Mouse (Mus musculus): ENCODE results near the gene Mok. TPM values are rescaled to one million over a fixed set of nuclear protein-coding genes. Genes with fewer than 3 reads are reported as not detected.

Mok gene
- 5.7 and 6.1 TPM in 2 replicates for polyA plus RNA-seq (2015; fragmentation: Nextera tagmentation; extraction: Ambion mirVana)

DNA sequence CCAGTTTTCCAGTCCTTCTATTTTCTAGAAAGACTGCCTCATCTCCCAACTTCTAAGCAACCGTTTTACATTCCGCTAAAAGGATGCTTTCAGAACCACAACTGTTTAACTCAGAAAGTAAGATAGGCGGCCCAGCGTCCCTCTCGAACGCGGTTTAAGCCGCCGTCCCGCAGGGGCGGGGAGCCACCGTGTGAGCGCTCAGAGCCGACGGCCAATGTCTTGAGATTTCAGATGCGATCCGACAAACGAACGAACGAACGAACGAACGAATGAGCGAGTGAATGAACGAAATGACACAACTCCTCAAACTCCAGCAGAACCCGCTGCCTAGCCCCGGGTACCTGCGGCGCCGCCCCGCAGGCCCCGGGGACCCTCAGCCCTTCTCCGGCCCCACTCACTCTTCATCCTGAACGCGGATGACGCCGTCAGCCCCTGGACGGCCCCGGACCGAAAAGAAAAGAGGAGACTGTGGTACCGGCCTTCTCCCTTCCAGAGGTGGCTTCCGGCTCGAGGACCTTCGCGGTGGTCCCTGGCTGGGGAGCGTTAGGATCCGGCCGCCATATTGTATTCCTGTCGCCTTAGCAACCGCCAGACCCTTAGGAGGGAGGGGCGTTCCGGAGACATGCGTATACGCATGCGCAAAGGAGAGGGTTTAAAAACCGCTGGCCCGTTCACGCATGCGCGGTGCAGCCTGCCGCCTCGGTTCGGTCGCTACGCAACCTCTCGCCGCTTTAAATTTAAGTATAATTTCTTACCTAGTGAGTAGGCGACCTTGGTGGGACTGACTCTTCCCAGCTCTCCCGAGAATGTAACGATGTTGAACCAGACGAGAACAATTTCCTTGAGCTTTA, at the start of gene Mok:
TSS of gene Mok (minus strand) at position 592 of the 851 bp plus-strand sequence.
- Histone ChIP-seq H3K9me3 (no peaks in the 10 kb centered on the region), H3K4me2 (replicated peaks) (peak within 1 kb of the TSS; percentile 74), H3K27ac (no peak within 1 kb of the TSS), H3K36me3 (no peaks in the 10 kb centered on the region), H3K9ac (peak within 1 kb of the TSS; percentile 62), H3K4me1 (peaks cover 33% of the 10 kb centered on the region), H3K4me3 (peak within 1 kb of the TSS; percentile 71), H3K27me3 (peaks cover 11% of the 10 kb centered on the region)
- peak; percentile 89 for ATAC-seq (ENCODE audit: low FRiP score, low read depth)
- under 1% methylated on average over 71 of the region's 71 CpGs for WGBS

DNA sequence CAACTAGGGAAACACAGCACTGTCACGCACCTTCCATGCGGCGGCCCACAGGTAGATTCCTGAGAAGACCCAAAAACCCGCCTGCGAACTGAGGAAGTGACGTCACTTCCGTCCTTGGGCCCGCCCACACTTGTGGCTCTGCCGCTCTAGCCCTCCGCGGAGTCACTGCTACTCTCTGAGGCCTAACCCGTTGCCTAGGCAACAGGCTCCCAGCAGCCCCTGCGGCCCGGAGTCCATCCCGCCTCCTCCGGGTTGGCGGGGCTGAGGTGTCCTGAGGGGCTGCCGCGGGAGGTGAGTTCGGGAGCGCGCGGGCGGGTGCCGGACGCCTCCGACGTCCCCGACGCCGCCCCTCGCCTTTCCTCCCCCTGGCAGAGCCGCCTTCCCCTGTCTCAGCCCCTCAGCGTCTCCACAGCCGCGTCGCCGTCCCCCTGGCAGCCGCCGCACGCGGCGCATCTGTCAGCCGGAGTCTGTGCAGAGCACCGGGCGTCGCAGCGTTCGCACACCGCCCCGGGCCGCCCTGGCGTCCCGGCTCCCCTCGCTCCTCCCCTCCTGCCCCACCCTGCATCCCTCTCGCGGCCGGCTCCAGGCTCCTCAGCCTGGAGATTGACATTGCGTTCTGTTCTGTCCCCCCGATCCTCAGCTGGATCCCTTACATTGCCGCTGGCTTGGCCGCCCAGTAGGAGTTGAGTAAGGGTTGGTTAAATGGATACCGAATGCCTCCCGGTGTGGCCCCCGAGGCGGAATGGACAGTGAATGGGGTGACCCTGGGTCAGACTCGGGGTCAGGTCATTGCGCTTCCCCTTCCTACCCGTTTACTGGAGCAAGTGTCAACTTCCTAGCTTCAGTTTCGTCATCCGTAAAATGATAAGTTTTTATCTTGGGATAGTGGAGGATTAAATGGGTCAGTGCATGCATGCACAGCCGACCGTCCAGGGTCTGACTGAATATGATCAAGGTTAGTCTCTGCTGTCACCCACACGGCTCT, 48.6 kb upstream of the Mok start, which contains the start of the genes Cinp and Tecpr2:
TSS of gene Cinp (minus strand) at position 110 of the 985 bp plus-strand sequence.
TSS of gene Tecpr2 (plus strand) at position 229 of the 985 bp plus-strand sequence.
- peak within 1 kb of the TSS; percentile 79 for H3K27ac ChIP-seq
- peak; percentile 99 for ATAC-seq (ENCODE audit: low FRiP score, low read depth)
- H3K4me1 ChIP-seq, result peaks cover 18% of the 10 kb centered on the region
- H3K4me2 ChIP-seq (replicated peaks), result peak within 1 kb of the TSS; percentile 95
- under 1% methylated on average over 55 of the region's 74 CpGs for WGBS
- H3K27me3 ChIP-seq, result no peaks in the 10 kb centered on the region
- peak within 1 kb of the TSS; percentile 82 for H3K4me3 ChIP-seq
- no peaks in the 10 kb centered on the region for H3K36me3 ChIP-seq
- no peaks in the 10 kb centered on the region for H3K9me3 ChIP-seq
- H3K9ac ChIP-seq, result peak within 1 kb of the TSS; percentile 84

DNA sequence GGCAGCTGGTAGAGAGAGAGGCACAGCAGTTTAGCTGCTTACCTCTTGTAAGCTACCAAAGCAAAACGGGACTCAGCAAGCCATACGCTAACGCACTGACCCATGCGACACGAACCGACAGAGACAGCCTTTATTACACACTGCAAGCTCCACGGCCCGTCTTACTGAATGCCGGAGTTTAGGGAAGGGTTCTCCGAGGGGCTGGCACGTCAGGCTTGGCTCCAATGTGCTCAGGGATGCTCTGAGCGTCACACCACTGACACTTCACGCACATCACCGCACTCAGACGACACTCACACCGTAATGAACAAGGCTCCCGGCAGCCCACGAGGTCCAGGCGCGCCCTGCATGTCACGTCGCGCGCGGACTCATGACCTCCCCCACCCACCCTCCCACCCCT, 47.9 kb upstream of the Mok start:
- under 1% methylated on average over 24 of the region's 25 CpGs for WGBS
- Histone ChIP-seq H3K27me3 (no peaks in the 10 kb centered on the region), H3K4me1 (peaks cover 18% of the 10 kb centered on the region), H3K36me3 (peaks cover 3% of the 10 kb centered on the region), H3K9me3 (no peaks in the 10 kb centered on the region), H3K4me2 (replicated peaks) (peak overlapping the region; percentile 95), H3K9ac (peak overlapping the region; percentile 84), H3K27ac (peak overlapping the region; percentile 22; the same call in 1 of the 2 replicates), H3K4me3 (peak overlapping the region; percentile 82)
- ATAC-seq (ENCODE audit: low FRiP score, low read depth), result peak; percentile 8; the same call in 1 of the 2 replicates

DNA sequence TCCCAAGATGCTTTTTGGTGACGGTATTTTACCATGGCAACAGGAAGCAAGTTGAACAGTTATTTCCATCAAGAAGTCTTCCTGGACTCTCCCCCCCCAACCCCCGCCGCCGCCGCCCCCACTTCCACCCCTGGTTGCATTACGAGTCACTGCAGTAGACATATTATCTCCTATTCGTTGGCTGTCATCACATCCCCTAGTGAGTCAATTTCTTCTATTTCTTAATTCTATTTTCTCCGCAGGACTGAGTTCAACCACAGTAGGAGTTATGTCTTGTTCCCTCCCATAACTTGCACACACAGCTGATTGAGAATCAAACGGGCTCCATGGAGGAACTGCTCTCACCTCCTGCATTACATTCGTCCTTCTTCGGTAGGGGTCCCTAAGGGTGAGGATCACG, 47.4 kb upstream of the Mok start:
- WGBS, result 42% methylated on average over 12 of the region's 12 CpGs
- H3K9ac ChIP-seq, result peak overlapping the region; percentile 84
- H3K36me3 ChIP-seq, result peaks cover 8% of the 10 kb centered on the region
- peaks cover 18% of the 10 kb centered on the region for H3K4me1 ChIP-seq
- H3K4me3 ChIP-seq, result peak overlapping the region; percentile 82
- H3K4me2 ChIP-seq (replicated peaks), result peak overlapping the region; percentile 95
- H3K9me3 ChIP-seq, result no peaks in the 10 kb centered on the region
- peak overlapping the region; percentile 22; the same call in 1 of the 2 replicates for H3K27ac ChIP-seq
- H3K27me3 ChIP-seq, result no peaks in the 10 kb centered on the region
- ATAC-seq (ENCODE audit: low FRiP score, low read depth), result no peak

DNA sequence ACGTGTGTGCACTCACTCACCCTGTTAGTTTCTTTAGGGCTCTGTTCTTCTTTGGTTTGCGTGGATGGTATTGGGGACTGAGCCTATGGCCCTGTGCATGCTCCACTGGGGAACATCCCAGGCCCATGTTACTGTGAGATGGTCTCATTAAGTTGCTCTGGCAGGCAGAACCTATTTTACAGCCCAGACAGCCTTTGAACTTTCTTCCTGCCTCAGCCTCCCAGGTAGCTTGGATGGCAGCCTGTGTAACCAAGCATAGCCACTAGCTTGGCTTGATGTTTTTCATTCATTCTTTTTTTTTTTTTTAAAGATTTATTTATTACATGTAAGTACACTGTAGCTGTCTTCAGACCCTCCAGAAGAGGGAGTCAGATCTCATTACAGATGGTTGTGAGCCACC, 44.5 kb upstream of the Mok start:
- H3K27ac ChIP-seq, result no peak overlapping the region
- no peak overlapping the region for H3K4me2 ChIP-seq (replicated peaks)
- peaks cover 29% of the 10 kb centered on the region for H3K36me3 ChIP-seq
- H3K9ac ChIP-seq, result no peak overlapping the region
- H3K27me3 ChIP-seq, result no peaks in the 10 kb centered on the region
- no peak for ATAC-seq (ENCODE audit: low FRiP score, low read depth)
- H3K9me3 ChIP-seq, result no peaks in the 10 kb centered on the region
- no peak overlapping the region for H3K4me3 ChIP-seq
- H3K4me1 ChIP-seq, result peaks cover 16% of the 10 kb centered on the region
- WGBS, result 87% methylated on average over 2 of the region's 2 CpGs

DNA sequence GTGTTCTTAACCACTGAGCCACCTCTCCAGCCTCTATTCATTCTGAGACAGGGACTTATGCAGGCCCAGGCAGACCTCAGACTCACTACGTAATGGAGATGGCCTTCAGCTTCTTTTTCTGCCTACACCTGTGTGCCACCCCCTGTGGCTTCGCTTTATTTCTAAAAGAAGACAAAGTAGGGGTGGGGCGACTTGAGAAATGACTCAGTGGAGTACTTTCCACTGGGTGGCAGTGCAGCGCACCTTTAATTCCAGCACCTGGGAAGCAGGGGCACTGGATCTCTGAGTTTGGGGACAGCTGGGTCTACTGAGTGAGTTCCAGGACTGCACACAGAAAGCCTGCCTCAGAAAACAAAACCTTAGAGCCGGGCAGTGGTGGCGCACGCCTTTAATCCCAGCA, 41.6 kb upstream of the Mok start:
- Histone ChIP-seq H3K9ac (no peak overlapping the region), H3K4me3 (no peak overlapping the region), H3K4me1 (no peaks in the 10 kb centered on the region), H3K36me3 (peaks cover 55% of the 10 kb centered on the region), H3K4me2 (replicated peaks) (no peak overlapping the region), H3K9me3 (no peaks in the 10 kb centered on the region), H3K27ac (no peak overlapping the region), H3K27me3 (no peaks in the 10 kb centered on the region)
- WGBS, result 88% methylated on average over 7 of the region's 7 CpGs
- no peak for ATAC-seq (ENCODE audit: low FRiP score, low read depth)

DNA sequence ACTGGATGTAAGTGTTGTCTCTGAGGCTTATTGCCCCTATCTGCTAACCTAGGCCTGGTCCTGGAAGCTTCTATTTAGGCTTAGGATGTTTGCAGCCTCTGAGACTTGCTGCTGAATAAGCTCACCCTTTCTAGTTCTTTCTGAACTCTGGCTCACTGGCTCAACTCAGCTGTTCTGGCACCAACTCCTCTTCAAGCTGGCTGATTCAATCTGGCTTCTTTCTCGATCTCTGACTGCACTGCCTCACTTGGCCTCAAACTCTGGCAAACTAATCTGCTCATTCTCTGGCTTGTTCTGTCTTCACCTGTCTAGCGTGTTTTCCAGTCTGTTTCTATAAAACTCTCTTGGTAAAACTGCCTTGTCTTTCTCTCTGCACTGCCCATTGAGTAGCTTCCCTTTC, 34.6 kb upstream of the Mok start:
- H3K9ac ChIP-seq, result no peak overlapping the region
- H3K27ac ChIP-seq, result no peak overlapping the region
- H3K36me3 ChIP-seq, result peaks cover 93% of the 10 kb centered on the region
- whole genome bisulfite sequencing, result 80% methylated on average over 2 of the region's 2 CpGs
- H3K9me3 ChIP-seq, result no peaks in the 10 kb centered on the region
- H3K27me3 ChIP-seq, result no peaks in the 10 kb centered on the region
- no peak overlapping the region for H3K4me3 ChIP-seq
- no peak for ATAC-seq (ENCODE audit: low FRiP score, low read depth)
- no peak overlapping the region for H3K4me2 ChIP-seq (replicated peaks)
- no peaks in the 10 kb centered on the region for H3K4me1 ChIP-seq

DNA sequence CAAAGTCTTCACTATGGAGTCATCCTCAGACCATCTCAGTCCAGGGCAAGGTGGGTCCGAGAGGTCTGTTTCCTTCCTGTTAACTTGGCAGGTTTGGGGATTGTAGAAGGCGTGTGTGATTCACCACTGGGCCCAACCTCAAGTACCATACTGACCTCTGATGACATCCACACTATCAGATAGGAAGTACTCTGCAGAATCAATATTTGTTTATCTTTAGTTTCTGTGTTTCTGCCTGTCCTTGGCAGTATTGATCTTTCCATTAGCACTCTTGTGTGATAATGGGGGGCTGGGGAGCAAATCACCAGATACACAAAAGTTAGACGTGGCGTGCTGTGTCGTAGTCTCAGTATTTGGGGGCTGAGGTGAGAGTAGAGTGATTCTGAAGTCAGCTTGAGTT, 30.5 kb upstream of the Mok start:
- H3K27ac ChIP-seq, result no peak overlapping the region
- no peaks in the 10 kb centered on the region for H3K9me3 ChIP-seq
- H3K27me3 ChIP-seq, result no peaks in the 10 kb centered on the region
- 92% methylated on average over 5 of the region's 5 CpGs for WGBS
- ATAC-seq (ENCODE audit: low FRiP score, low read depth), result no peak
- no peak overlapping the region for H3K4me3 ChIP-seq
- H3K36me3 ChIP-seq, result peaks cover 96% of the 10 kb centered on the region
- H3K4me2 ChIP-seq (replicated peaks), result no peak overlapping the region
- H3K9ac ChIP-seq, result no peak overlapping the region
- H3K4me1 ChIP-seq, result no peaks in the 10 kb centered on the region

DNA sequence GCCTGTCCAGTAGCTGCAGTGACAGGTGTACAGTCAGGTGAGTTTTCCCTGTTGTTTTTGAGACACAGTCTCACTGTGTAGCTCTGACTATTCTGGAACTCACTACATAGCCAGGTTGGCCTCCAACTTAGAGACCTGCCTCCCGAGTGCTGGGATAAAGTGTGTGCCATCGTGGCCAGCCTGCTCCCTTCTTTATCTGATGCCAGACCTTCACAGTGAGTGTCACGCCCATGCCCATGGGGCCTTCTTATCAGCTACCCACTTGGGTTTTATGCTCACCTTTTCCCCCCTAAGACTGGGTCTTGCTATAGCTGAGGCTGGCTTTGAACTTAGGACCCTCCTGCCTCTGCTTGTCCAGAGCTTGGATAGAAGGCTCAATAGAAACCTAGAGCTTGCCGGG, 29.4 kb upstream of the Mok start:
- Histone ChIP-seq H3K27me3 (no peaks in the 10 kb centered on the region), H3K9me3 (no peaks in the 10 kb centered on the region), H3K4me3 (no peak overlapping the region), H3K4me2 (replicated peaks) (no peak overlapping the region), H3K9ac (no peak overlapping the region), H3K4me1 (no peaks in the 10 kb centered on the region), H3K27ac (no peak overlapping the region), H3K36me3 (peaks cover 95% of the 10 kb centered on the region)
- 84% methylated on average over 4 of the region's 4 CpGs for WGBS
- no peak for ATAC-seq (ENCODE audit: low FRiP score, low read depth)

DNA sequence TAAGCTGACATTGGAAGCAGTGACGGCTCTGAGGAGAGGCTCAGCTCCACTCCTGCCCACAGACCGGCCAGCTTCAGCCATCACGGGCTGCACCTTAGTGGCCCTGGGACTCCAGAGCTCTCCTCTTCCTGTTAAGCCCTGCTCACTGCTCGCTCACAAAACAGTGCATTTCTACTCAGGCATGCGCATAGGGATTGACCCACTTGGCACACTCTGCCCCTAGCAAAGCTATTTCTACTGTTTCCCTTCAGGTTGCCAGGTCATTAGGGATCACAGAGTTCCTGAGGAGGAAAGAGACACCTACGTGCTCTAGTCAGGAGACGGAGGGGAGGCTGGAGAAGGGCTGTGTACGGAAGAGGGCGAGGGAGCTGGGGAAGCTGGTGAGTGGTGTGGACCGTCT, 25.2 kb upstream of the Mok start:
- H3K9me3 ChIP-seq, result no peaks in the 10 kb centered on the region
- no peak overlapping the region for H3K9ac ChIP-seq
- no peaks in the 10 kb centered on the region for H3K4me1 ChIP-seq
- H3K27ac ChIP-seq, result no peak overlapping the region
- H3K4me2 ChIP-seq (replicated peaks), result no peak overlapping the region
- H3K4me3 ChIP-seq, result no peak overlapping the region
- no peak for ATAC-seq (ENCODE audit: low FRiP score, low read depth)
- peaks cover 88% of the 10 kb centered on the region for H3K36me3 ChIP-seq
- no peaks in the 10 kb centered on the region for H3K27me3 ChIP-seq
- 87% methylated on average over 10 of the region's 10 CpGs for WGBS

DNA sequence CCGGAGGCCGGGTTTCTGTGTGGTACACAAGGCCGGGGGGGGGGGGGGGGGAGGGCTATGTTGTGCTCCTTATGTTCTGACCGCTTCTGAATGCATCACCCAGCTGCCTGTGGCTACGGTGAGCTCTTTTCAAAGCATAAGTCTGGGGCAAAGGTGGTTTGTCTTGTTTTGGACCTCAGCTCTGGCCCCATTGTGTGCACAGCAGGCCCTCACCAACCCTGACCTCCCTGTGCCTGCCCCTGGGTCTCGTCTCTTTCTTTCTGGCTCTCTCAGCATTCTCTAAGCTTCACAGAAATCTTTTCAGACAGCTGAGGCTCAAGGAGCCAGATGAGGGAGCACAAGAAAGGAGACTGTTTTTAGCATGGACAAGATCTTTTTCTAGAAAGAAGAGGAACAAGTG, 24.8 kb upstream of the Mok start:
- Histone ChIP-seq H3K4me1 (no peaks in the 10 kb centered on the region), H3K4me3 (no peak overlapping the region), H3K36me3 (peaks cover 87% of the 10 kb centered on the region), H3K27ac (no peak overlapping the region), H3K27me3 (no peaks in the 10 kb centered on the region), H3K9me3 (no peaks in the 10 kb centered on the region), H3K9ac (no peak overlapping the region), H3K4me2 (replicated peaks) (no peak overlapping the region)
- no peak for ATAC-seq (ENCODE audit: low FRiP score, low read depth)
- 82% methylated on average over 5 of the region's 6 CpGs for WGBS

DNA sequence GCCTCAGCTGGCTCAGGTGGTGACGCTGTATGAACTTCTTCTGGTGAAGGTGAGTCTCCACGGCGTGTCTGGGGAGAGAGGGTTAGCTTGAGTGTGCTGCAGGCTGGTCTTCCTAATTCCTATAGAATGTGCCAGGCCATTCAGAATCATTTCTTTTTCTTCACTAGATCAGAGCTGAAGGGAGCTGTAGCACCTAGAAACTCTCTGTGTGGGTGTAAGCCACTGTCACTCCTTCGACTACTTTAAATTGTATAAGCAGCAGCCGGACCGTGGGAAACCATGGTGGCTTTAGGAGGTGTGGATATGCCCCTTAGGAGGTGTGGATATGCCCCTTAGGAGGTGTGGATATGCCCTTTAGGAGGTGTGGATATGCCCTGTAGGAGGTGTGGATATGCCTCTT, 23.3 kb upstream of the Mok start:
- 95% methylated on average over 6 of the region's 6 CpGs for WGBS
- no peaks in the 10 kb centered on the region for H3K9me3 ChIP-seq
- H3K4me3 ChIP-seq, result no peak overlapping the region
- no peaks in the 10 kb centered on the region for H3K27me3 ChIP-seq
- H3K4me1 ChIP-seq, result no peaks in the 10 kb centered on the region
- no peak overlapping the region for H3K4me2 ChIP-seq (replicated peaks)
- ATAC-seq (ENCODE audit: low FRiP score, low read depth), result no peak
- no peak overlapping the region for H3K27ac ChIP-seq
- peaks cover 83% of the 10 kb centered on the region for H3K36me3 ChIP-seq
- no peak overlapping the region for H3K9ac ChIP-seq
